Mouse (Mus musculus) hindbrain, embryonic 16.5 days (tissue): ENCODE data around the gene Tax1bp1. TPM values are rescaled to one million over a fixed set of nuclear protein-coding genes. Genes with fewer than 3 reads are reported as not detected.
A peak's percentile ranks its signal among the peaks of the same experiment; 100 is the strongest.

ENCODE experiments used
- ATAC-seq: fragments of 200-750 bp; cut with Nextera tagmentation; 2 replicates; pipeline ENCODE4 v1.8.0; 2017; ENCODE audit warnings: moderate TSS enrichment, moderate library complexity
- H3K27ac ChIP-seq: fragments of 300-500 bp; sonication (generic); 2 replicates; pipeline ENCODE4 v1.5.1; 2014; ENCODE audit warnings: low read depth, mild to moderate bottlenecking, control low read depth, low read length, moderate library complexity
- H3K27me3 ChIP-seq: fragments of 300-500 bp; sonication (generic); replicated peaks from 2 replicates; pipeline ENCODE4 v1.6.1; 2014; ENCODE audit warnings: low read length; ENCODE audit not compliant: control insufficient read depth, insufficient read depth
- H3K36me3 ChIP-seq: fragments of 300-500 bp; sonication (generic); 2 replicates; pipeline ENCODE4 v1.6.1; 2014; ENCODE audit warnings: mild to moderate bottlenecking, low read length, moderate library complexity, mixed read lengths; ENCODE audit not compliant: control insufficient read depth, insufficient read depth
- H3K4me1 ChIP-seq: fragments of 300-500 bp; sonication (generic); 2 replicates; pipeline ENCODE4 v1.6.1; 2014; ENCODE audit warnings: low read depth, low read length; ENCODE audit not compliant: control insufficient read depth, insufficient read depth
- H3K4me2 ChIP-seq: fragments of 300-500 bp; sonication (generic); 2 replicates; pipeline ENCODE4 v1.6.1; 2014; ENCODE audit warnings: mild to moderate bottlenecking, low read length, control low read depth, moderate library complexity
- H3K4me3 ChIP-seq: fragments of 300-500 bp; sonication (generic); 2 replicates; pipeline ENCODE4 v1.5.1; 2014; ENCODE audit warnings: mild to moderate bottlenecking, low read length, control low read depth, moderate library complexity
- H3K9ac ChIP-seq: fragments of 300-500 bp; sonication (generic); 2 replicates; pipeline ENCODE4 v1.6.1; 2014; ENCODE audit warnings: low read depth, mild to moderate bottlenecking, control low read depth, low read length, moderate library complexity
- H3K9me3 ChIP-seq: fragments of 300-500 bp; sonication (generic); 2 replicates; pipeline ENCODE4 v1.6.1; 2014; ENCODE audit warnings: mild to moderate bottlenecking, low read length, moderate library complexity; ENCODE audit not compliant: control insufficient read depth
- WGBS: fragments of 180-500 bp; shearing (Covaris S2); extraction: QIAGEN DNeasy Blood & Tissue Kit; methylation state at CpG from one replicate; pipeline ENCODE4 v1.1.7; 2014; 5-methylcytosine and 5-hydroxymethylcytosine counted together
- polyA plus RNA-seq: library from polyadenylated mRNA; unstranded; fragments of >200 nt; fragmentation: Nextera tagmentation; extraction: Ambion mirVana; gene quantifications from 2 replicates; pipeline ENCODE4 v1.2.1, GENCODE M21; 2015

The Tax1bp1 gene
- polyA plus RNA-seq, 1 experiment from 2014 or later = 163 TPM

DNA sequence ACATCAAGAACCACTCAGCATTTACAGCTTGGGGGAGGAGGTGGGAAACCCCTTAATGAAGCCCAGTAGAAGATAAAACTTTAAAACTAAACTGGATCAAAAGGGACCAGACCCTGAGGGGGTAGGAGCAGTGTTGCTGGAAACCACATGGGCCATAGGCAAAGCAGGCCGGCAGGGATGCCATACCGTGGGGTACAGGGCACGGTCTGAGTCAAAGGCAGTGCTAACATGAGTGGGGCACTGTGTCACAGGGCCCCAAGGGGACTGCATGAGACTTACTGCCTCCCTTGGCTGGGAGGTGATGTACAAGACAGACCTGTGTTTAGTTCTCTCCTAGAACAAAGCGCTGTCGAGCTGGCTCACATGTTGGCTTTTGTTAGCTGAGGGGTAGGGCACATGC lies 66.0 kb downstream of the Tax1bp1 start:
- WGBS = 86% methylated on average over 5 of the region's 5 CpGs
- H3K4me2 ChIP-seq = no peak overlapping the region
- no peaks in the 10 kb centered on the region for H3K4me1 ChIP-seq
- H3K36me3 ChIP-seq = no peaks in the 10 kb centered on the region
- ATAC-seq = no peak
- no peak overlapping the region for H3K4me3 ChIP-seq
- no peak overlapping the region for H3K27ac ChIP-seq
- H3K27me3 ChIP-seq = no peaks in the 10 kb centered on the region
- no peak overlapping the region for H3K9ac ChIP-seq
- no peaks in the 10 kb centered on the region for H3K9me3 ChIP-seq

DNA sequence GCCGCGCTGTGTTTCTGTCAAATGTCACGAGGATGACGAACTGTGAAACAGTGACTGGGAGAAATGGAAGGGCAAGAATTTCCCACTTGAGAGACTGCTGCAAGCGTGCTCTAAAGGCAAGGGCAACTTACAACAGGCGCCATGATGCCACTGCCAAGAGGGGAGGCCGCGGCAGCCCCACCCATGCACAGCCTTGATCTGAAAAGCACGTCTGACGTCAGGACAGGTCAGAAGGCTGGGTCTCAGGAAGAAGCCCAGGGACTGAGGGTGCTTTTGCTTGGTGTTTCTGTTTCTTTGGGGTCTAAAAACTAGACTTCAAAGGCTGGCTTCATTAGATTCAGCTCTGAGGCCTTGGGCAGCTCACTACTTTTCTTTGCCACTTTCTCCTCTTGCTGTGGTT lies 76.8 kb downstream of the Tax1bp1 start:
- no peak overlapping the region for H3K9ac ChIP-seq
- WGBS = 69% methylated on average over 10 of the region's 10 CpGs
- no peaks in the 10 kb centered on the region for H3K27me3 ChIP-seq
- H3K36me3 ChIP-seq = no peaks in the 10 kb centered on the region
- no peak overlapping the region for H3K4me2 ChIP-seq
- no peak overlapping the region for H3K27ac ChIP-seq
- no peak for ATAC-seq
- no peaks in the 10 kb centered on the region for H3K9me3 ChIP-seq
- no peak overlapping the region for H3K4me3 ChIP-seq
- peaks cover 10% of the 10 kb centered on the region for H3K4me1 ChIP-seq

DNA sequence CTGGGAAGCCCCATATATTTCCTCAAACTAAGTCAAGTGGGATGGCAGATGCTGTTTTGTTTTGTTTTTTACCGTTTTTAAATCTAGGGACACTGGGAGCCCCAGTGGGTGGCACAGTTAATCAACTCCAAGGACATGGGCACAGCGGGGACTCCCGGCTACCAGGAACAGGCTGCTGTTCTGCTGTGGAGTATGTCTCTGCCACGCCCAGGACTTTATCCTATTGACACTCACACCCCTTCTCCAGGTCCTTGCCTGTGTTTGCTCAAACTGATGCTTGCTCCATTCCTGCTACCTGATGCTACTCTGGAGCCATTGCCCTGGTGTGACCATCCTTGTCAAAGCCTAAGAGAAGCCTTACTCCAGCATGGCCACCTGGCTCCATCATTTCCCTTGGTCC lies 77.3 kb downstream of the Tax1bp1 start:
- no peak overlapping the region for H3K9ac ChIP-seq
- H3K4me1 ChIP-seq = peaks cover 13% of the 10 kb centered on the region
- no peaks in the 10 kb centered on the region for H3K36me3 ChIP-seq
- H3K4me3 ChIP-seq = no peak overlapping the region
- H3K4me2 ChIP-seq = no peak overlapping the region
- no peaks in the 10 kb centered on the region for H3K27me3 ChIP-seq
- no peak overlapping the region for H3K27ac ChIP-seq
- WGBS = 76% methylated on average over 4 of the region's 4 CpGs
- no peaks in the 10 kb centered on the region for H3K9me3 ChIP-seq
- no peak for ATAC-seq

DNA sequence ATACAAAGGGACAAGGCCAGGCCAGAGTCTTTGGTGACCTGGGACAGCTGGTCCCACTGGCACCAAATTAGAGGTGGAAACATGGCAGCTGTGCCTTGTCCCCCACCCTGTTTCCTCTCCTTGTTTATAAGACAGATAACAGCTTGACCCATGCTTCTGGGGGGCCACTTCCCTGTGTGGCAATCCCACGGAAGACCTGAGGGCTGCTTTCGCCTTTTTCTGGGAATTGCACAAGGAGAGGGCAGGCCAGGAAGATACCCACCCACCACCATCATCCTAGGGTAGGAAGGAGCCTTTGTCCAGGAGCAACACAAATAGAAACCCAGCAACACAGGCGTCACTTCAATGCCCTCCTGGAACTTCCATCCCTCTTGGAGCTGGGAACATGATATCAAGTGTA lies 78.9 kb downstream of the Tax1bp1 start:
- Histone ChIP-seq H3K4me1 (peaks cover 18% of the 10 kb centered on the region), H3K4me2 (no peak overlapping the region), H3K27ac (no peak overlapping the region), H3K9ac (no peak overlapping the region), H3K4me3 (no peak overlapping the region), H3K9me3 (no peaks in the 10 kb centered on the region), H3K27me3 (no peaks in the 10 kb centered on the region), H3K36me3 (no peaks in the 10 kb centered on the region)
- 83% methylated on average over 3 of the region's 3 CpGs for WGBS
- no peak for ATAC-seq

DNA sequence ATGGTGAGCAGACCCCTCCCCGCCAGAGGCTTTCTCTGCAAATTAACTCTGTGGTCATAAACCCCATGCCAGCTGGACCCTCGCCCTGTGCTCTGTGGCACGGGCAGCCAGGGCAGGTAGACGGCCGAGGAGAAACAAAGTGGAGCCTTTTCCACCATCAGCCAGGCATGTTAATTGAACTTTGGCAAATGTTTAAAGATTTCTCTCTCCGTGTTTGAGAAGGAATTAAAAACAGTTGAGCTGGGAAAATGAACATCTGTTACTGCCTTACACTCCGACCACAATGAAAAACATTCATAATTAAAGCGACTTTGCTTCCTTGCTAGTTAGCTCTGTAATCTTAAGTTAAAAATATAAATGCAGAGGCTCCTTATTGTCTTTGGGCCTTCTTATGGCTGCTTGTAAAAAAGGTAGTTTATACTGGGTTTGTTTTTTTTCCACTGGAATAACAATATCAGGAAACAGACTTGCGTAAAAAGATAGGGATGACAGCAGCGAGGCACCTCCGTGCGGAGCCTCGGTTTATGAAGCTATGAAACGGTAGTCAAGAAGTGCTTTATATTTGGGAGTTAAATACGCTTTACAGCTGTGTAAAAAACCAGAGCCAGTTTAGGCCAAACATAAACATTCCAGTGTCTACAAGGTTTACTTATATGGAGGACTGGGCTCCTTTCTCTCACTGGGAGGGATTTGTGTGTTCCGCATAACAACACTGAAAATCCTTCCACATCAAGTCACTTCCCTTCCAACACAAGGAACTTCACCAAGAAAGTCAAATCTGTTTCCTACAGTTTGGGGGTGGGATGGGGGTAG lies 81.7 kb downstream of the Tax1bp1 start:
- Histone ChIP-seq H3K27me3 (no peaks in the 10 kb centered on the region), H3K9ac (no peak overlapping the region), H3K4me3 (no peak overlapping the region), H3K9me3 (no peaks in the 10 kb centered on the region), H3K4me2 (no peak overlapping the region), H3K27ac (peak overlapping the region; percentile 62), H3K4me1 (peaks cover 17% of the 10 kb centered on the region), H3K36me3 (no peaks in the 10 kb centered on the region)
- 53% methylated on average over 16 of the region's 16 CpGs for WGBS
- ATAC-seq = no peak

DNA sequence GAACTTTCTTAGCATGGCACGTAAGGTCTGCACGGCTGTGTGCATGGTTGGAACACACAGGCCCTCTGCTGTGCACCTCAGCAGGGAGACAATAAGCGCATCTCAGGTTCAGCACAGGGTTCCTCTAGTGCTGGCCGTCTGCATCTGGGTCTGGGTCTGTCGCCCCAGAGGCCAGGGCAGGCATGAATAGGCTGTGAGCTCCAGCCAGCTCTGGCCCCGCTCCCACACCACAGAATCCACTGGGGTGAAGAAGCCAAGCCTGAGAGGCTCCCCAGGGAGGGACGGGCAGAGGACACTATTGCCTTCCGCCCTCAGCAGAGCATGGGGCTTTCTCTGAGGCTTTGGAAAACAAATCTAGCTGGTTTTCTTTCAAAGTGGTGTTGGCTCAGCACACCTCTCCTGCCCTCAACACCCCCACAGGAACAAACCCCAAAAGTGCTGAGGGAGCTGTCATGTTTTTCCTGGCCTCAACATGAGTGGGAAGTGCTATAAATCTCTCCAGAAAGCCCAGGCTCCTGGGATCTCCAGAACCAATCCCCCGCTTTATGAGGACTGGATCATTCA lies 82.6 kb downstream of the Tax1bp1 start:
- peak; percentile 72 for ATAC-seq
- Histone ChIP-seq H3K27ac (peak overlapping the region; percentile 62), H3K9ac (no peak overlapping the region), H3K4me2 (no peak overlapping the region), H3K9me3 (no peaks in the 10 kb centered on the region), H3K4me1 (peaks cover 16% of the 10 kb centered on the region), H3K36me3 (no peaks in the 10 kb centered on the region), H3K27me3 (no peaks in the 10 kb centered on the region), H3K4me3 (no peak overlapping the region)
- WGBS = 55% methylated on average over 9 of the region's 9 CpGs

DNA sequence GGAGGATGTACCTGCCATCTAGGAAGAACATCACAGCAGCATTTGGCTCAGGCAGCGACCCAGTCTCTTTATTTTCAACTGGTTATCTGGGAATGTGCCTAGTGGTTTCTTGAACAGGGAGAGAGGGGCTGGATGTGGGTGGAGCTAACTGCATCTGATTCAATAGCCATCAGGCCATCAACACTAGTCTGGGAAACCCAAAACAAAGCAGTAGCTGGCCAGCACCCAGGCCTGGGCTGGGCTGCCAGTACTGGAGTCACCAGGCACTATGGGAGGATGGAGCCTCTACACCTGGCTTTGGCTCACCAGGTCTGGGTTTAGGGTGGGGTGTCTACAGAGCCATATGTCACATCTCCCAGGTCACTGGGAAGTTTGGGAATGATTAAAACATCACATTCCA lies 83.2 kb downstream of the Tax1bp1 start:
- Histone ChIP-seq H3K36me3 (no peaks in the 10 kb centered on the region), H3K4me3 (no peak overlapping the region), H3K4me1 (peaks cover 16% of the 10 kb centered on the region), H3K9me3 (no peaks in the 10 kb centered on the region), H3K9ac (no peak overlapping the region), H3K27me3 (no peaks in the 10 kb centered on the region), H3K27ac (no peak overlapping the region; the same call in 1 of the 2 replicates), H3K4me2 (no peak overlapping the region)
- WGBS = 65% methylated on average over 1 of the region's 1 CpGs
- peak; percentile 77 for ATAC-seq

DNA sequence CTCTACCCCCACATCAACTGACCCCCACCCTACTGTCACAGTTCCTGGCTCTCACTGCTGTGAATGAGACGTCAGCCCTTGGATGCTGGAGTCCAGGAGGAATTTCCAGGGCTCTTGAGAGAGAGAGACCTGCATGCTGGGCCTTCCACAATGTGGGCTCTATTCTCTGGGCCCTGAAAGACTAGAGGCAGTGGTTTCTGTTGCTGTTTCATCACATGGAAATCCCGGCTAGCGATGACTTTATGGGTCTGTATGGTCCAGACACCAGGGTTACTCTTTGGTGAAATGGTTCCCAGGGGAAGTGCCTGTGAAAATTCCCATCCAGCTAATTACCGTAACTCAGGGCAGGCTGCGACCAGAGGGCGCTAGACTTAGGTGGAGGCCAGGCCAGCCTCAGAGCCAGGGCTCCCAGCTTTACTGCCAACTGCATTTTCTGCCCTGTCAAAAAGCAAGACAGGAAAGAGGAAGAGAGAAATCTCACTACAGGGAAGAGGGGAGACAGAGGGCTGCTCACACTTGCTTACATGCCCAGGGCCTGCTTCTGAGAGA lies 83.8 kb downstream of the Tax1bp1 start:
- H3K9me3 ChIP-seq = no peaks in the 10 kb centered on the region
- peaks cover 16% of the 10 kb centered on the region for H3K4me1 ChIP-seq
- no peak overlapping the region for H3K4me3 ChIP-seq
- WGBS = 52% methylated on average over 6 of the region's 6 CpGs
- no peaks in the 10 kb centered on the region for H3K36me3 ChIP-seq
- no peak for ATAC-seq
- no peak overlapping the region for H3K27ac ChIP-seq
- H3K27me3 ChIP-seq = no peaks in the 10 kb centered on the region
- H3K4me2 ChIP-seq = no peak overlapping the region
- H3K9ac ChIP-seq = no peak overlapping the region

DNA sequence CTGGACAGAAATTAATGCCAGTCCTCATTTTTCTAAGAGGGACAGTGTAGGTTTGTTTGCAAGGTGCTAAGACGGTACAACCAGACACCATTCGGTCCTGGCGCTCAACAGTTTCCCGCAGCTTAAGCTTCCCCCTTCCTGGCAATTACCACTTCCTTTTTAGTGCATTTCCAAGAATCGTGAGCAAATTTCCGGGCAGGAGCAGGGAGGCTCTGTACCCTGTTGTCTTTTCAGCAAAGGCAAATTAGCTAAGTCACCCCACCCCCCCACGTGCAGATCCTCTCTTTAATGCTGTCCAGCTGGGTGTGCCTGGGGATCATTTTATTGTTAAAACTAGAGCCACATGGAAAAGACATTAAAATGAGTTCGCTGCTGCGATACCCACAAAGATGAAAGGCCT lies 88.7 kb downstream of the Tax1bp1 start:
- H3K4me3 ChIP-seq = no peak overlapping the region
- H3K36me3 ChIP-seq = no peaks in the 10 kb centered on the region
- 48% methylated on average over 9 of the region's 9 CpGs for WGBS
- H3K9ac ChIP-seq = no peak overlapping the region
- H3K27me3 ChIP-seq = no peaks in the 10 kb centered on the region
- no peaks in the 10 kb centered on the region for H3K9me3 ChIP-seq
- H3K27ac ChIP-seq = no peak overlapping the region
- no peak for ATAC-seq
- H3K4me2 ChIP-seq = no peak overlapping the region
- H3K4me1 ChIP-seq = no peaks in the 10 kb centered on the region; the same call in none of the 2 replicates
